Mouse (Mus musculus) liver, embryonic 14.5 days (tissue): Measurements from ENCODE around the gene Fam83d.
A peak's percentile ranks its signal among the peaks of the same experiment; 100 is the strongest.

Experiments used
- CTCF ChIP-seq: IDR thresholded peaks from 2 replicates; pipeline ENCODE4 v1.5.1; 2016; ENCODE audit warnings: antibody characterized with exemption, low read depth, control low read depth
- EP300 ChIP-seq: IDR thresholded peaks from 2 replicates; pipeline ENCODE4 v1.6.1; 2016; ENCODE audit warnings: antibody characterized with exemption, low read depth

- TF ChIP-seq EP300, result peak; percentile 38; the same call in 1 of the 2 replicates
- TF ChIP-seq CTCF, result peak; percentile 97
Observed at GRCm38 (mm10) chr2:158767742-158768339, at the start of gene Fam83d.
